Mouse (Mus musculus) kidney, adult 2 months (tissue): ENCODE data around the gene Hipk3.

Experiments
- CTCF ChIP-seq: fragments of 200-500 bp; conservative IDR thresholded peaks from 2 replicates; pipeline ENCODE4 v1.5.1; 2011; ENCODE audit warnings: low read depth, mild to moderate bottlenecking, control low read depth, low read length, moderate library complexity, mixed read lengths; ENCODE audit not compliant: insufficient read depth, insufficient read length
- POLR2A ChIP-seq: fragments of 200-500 bp; IDR thresholded peaks from one replicate; pipeline ENCODE4 v1.6.1; 2011; ENCODE audit warnings: low read depth, low read length, control low read depth

DNA sequence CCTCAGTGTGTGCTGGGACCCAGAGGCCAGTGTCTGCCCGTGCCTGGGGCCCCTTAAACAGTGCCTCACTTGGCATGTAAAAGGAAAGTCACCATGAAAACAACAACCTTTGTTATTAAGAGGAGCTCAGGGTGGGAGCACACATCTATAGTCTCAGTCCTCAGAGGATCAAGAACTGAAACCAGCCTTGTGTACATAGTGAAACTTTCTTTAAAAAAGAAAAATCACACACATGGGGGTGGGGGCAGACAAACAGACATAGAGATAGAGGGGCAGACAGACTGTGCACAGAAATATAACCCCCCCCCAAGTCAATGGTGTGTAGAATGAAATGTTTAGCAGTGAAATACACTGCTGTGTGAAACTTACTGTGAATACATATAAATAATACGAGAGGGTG lies 99.5 kb downstream of the Hipk3 start:
- TF ChIP-seq CTCF (no peak), POLR2A (no peak)
